Mouse (Mus musculus) heart, embryonic 11.5 days (tissue): Measurements from ENCODE around the gene Sod3. TPM values are rescaled to one million over a fixed set of nuclear protein-coding genes. Genes with fewer than 3 reads are reported as not detected.

ENCODE experiments used
- ATAC-seq: fragments of 200-750 bp; cut with Nextera tagmentation; replicated peaks from 2 replicates; pipeline ENCODE4 v1.8.0; 2017; ENCODE audit warnings: moderate library complexity; ENCODE audit not compliant: insufficient number of reproducible peaks, low FRiP score, low TSS enrichment
- H3K27ac ChIP-seq: fragments of 300-500 bp; sonication (generic); 2 replicates; pipeline ENCODE4 v1.5.1; 2014; ENCODE audit warnings: mild to moderate bottlenecking, low read depth, low read length
- H3K27me3 ChIP-seq: fragments of 300-500 bp; sonication (generic); 2 replicates; pipeline ENCODE4 v1.6.1; 2014; ENCODE audit warnings: mild to moderate bottlenecking, low read length, mixed read lengths; ENCODE audit not compliant: control insufficient read depth, insufficient read depth
- H3K36me3 ChIP-seq: fragments of 300-500 bp; sonication (generic); 2 replicates; pipeline ENCODE4 v1.6.1; 2014; ENCODE audit warnings: mild to moderate bottlenecking, low read length, moderate library complexity, mixed read lengths; ENCODE audit not compliant: control insufficient read depth, insufficient read depth
- H3K4me1 ChIP-seq: fragments of 300-500 bp; sonication (generic); 2 replicates; pipeline ENCODE4 v1.6.1; 2014; ENCODE audit warnings: low read length; ENCODE audit not compliant: control insufficient read depth, insufficient read depth
- H3K4me2 ChIP-seq: fragments of 300-500 bp; sonication (generic); 2 replicates; pipeline ENCODE4 v1.6.1; 2014; ENCODE audit warnings: mild to moderate bottlenecking, moderate library complexity
- H3K4me3 ChIP-seq: fragments of 300-500 bp; sonication (generic); 2 replicates; pipeline ENCODE4 v1.5.1; 2014; ENCODE audit warnings: low read depth, low read length
- H3K9ac ChIP-seq: fragments of 300-500 bp; sonication (generic); 2 replicates; pipeline ENCODE4 v1.6.1; 2014; ENCODE audit warnings: mild to moderate bottlenecking, low read depth, low read length, moderate library complexity
- H3K9me3 ChIP-seq: fragments of 300-500 bp; sonication (generic); replicated peaks from 2 replicates; pipeline ENCODE4 v1.6.1; 2016; ENCODE audit warnings: low read length; ENCODE audit not compliant: control insufficient read depth
- WGBS: fragments of 180-500 bp; shearing (Covaris S2); extraction: QIAGEN DNeasy Blood & Tissue Kit; methylation state at CpG from one replicate; pipeline ENCODE4 v1.1.7; 2014; ENCODE audit not compliant: insufficient replicate concordance; 5-methylcytosine and 5-hydroxymethylcytosine counted together
- polyA plus RNA-seq: library from polyadenylated mRNA; unstranded; fragments of >200 nt; fragmentation: Nextera tagmentation; extraction: Ambion mirVana; gene quantifications from 2 replicates; pipeline ENCODE4 v1.2.1, GENCODE M21; 2014

The Sod3 gene
- polyA plus RNA-seq, 1 experiment from 2014 or later, result 0.26 TPM

DNA sequence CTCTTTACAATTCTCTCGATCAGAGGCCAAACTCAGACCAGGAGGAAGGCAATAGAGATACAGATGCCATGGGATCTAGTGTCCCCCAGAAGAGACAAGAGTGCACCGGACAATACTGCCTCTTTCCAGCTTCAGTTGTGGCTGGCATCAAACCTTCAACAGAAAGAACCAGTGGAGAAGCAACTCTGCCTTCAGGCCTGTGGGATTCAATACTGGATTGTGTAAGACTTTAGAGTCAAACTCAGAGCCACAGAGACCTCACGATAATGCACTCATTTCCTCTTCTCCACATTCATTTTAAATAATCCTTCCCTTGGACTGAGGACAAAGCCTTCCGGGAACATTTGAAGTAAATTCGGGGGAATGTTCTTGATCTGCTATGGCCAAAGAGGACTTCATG is 10.9 kb upstream of the Sod3 start:
- Histone ChIP-seq H3K9me3 (no peaks in the 10 kb centered on the region), H3K27me3 (no peaks in the 10 kb centered on the region), H3K4me2 (no peak overlapping the region), H3K27ac (no peak overlapping the region), H3K36me3 (no peaks in the 10 kb centered on the region), H3K4me1 (no peaks in the 10 kb centered on the region), H3K9ac (no peak overlapping the region), H3K4me3 (no peak overlapping the region)
- ATAC-seq, result no peak
- WGBS, result 75% methylated on average over 5 of the region's 5 CpGs

DNA sequence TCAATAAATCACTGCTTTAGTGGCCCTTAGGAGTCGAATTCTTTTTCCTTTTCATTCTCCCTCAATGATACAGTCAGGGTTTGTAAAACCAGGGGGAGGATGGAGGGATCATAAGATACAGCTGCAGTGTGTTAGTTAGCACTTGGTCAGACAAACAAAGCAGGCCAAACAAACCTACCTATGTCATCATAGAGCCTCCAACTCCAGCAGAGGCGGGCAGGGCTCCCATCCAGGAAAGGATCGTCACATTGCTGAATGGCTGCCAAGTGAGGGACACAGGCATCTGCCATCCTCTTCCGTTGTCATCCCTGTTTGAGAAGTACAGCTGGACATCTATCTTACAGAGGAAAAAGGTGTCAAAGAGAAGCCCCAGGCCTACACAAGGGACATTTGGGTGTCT is 9.2 kb upstream of the Sod3 start:
- Histone ChIP-seq H3K4me3 (no peak overlapping the region), H3K27me3 (no peaks in the 10 kb centered on the region), H3K27ac (no peak overlapping the region), H3K9me3 (no peaks in the 10 kb centered on the region), H3K9ac (no peak overlapping the region), H3K4me1 (no peaks in the 10 kb centered on the region), H3K36me3 (no peaks in the 10 kb centered on the region), H3K4me2 (no peak overlapping the region)
- no peak for ATAC-seq
- WGBS, result 62% methylated on average over 4 of the region's 4 CpGs

DNA sequence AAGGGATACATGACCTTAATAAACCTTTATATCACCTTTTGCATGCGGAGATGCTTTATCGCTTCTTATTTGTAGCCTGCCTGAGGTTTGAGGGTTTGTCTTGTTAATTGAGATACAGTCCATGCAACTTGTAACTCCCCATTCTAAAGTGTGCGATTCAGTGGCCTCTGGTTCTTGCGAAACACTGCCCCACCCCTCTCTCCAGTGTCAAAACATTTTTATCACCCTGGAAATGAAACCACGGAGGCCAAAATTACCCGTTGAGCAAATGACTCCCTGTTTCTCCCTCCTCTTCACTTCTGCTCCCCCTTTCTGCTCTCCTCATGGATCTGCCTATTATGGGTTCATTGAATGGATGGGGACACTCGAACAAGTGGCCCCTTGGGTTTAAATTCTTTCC is 8.0 kb upstream of the Sod3 start:
- Histone ChIP-seq H3K9ac (no peak overlapping the region), H3K4me2 (no peak overlapping the region), H3K36me3 (no peaks in the 10 kb centered on the region), H3K27me3 (no peaks in the 10 kb centered on the region), H3K27ac (no peak overlapping the region), H3K4me1 (peaks cover 2% of the 10 kb centered on the region; the same call in 1 of the 2 replicates), H3K9me3 (no peaks in the 10 kb centered on the region), H3K4me3 (no peak overlapping the region)
- no peak for ATAC-seq
- 82% methylated on average over 7 of the region's 7 CpGs for WGBS

DNA sequence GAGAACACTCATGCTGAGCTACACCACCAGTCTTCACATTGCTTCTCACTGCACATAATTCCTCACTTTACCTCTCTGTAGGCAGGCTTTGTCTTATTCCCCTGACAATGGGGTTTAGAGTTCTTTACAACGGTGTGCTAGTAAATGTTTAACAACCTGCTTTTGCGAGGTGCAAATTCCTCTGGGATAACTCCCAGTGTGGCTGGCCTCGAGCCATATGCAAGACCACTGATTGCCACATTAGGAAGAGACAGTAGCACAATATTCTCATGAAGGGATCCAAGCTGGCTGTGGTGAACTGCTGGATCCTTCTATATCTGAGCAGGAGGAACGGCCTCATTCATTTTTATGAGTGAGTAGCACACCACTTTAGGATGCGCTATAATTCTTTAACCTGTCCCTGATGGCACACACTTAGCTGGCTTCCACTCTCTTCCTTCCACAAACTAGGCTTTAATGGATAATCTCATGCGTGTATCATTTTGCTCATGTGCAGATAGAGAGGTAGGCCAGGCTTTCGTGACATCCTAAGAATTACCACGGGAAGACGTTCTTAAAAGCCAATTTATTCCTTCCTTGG is 6.3 kb upstream of the Sod3 start:
- H3K4me2 ChIP-seq, result no peak overlapping the region
- no peak overlapping the region for H3K4me3 ChIP-seq
- H3K27ac ChIP-seq, result no peak overlapping the region
- peaks cover 4% of the 10 kb centered on the region; the same call in 1 of the 2 replicates for H3K4me1 ChIP-seq
- no peaks in the 10 kb centered on the region for H3K9me3 ChIP-seq
- no peaks in the 10 kb centered on the region for H3K36me3 ChIP-seq
- no peaks in the 10 kb centered on the region for H3K27me3 ChIP-seq
- no peak for ATAC-seq
- WGBS, result 72% methylated on average over 9 of the region's 9 CpGs
- H3K9ac ChIP-seq, result no peak overlapping the region

DNA sequence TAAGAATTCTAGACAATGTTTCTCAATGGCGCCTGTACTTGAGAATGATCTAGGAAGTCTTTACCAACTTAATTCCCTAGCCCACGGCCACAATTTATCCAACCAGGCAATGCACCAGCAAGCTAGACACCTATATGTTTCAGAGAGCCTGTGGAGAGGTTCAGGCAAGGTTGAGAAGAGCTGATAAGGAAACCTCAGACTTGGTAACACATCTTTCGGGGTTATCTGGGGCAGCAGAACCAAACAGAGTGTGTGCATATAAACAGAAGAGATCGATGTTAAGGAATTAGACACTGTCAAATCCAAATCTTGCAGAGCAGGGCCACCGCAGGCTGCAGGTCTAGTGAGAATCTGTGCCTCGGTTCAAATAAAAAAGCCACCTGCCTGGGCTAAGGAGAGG is 5.5 kb upstream of the Sod3 start:
- no peak overlapping the region for H3K4me2 ChIP-seq
- no peak overlapping the region for H3K4me3 ChIP-seq
- 67% methylated on average over 6 of the region's 6 CpGs for WGBS
- no peak overlapping the region for H3K9ac ChIP-seq
- no peaks in the 10 kb centered on the region for H3K9me3 ChIP-seq
- no peak overlapping the region for H3K27ac ChIP-seq
- no peaks in the 10 kb centered on the region for H3K36me3 ChIP-seq
- peaks cover 4% of the 10 kb centered on the region; the same call in 1 of the 2 replicates for H3K4me1 ChIP-seq
- ATAC-seq, result no peak
- no peaks in the 10 kb centered on the region for H3K27me3 ChIP-seq

GRCm38 (mm10) chr5:52360286-52361049 is 3.1 kb upstream of the Sod3 start:
- Histone ChIP-seq H3K4me1 (peaks cover 12% of the 10 kb centered on the region), H3K4me2 (peak overlapping the region; percentile 11; the same call in 1 of the 2 replicates), H3K4me3 (no peak overlapping the region), H3K27me3 (no peaks in the 10 kb centered on the region), H3K27ac (no peak overlapping the region), H3K9me3 (no peaks in the 10 kb centered on the region), H3K36me3 (no peaks in the 10 kb centered on the region), H3K9ac (no peak overlapping the region)
- 56% methylated on average over 21 of the region's 21 CpGs for WGBS
- ATAC-seq, result no peak

DNA sequence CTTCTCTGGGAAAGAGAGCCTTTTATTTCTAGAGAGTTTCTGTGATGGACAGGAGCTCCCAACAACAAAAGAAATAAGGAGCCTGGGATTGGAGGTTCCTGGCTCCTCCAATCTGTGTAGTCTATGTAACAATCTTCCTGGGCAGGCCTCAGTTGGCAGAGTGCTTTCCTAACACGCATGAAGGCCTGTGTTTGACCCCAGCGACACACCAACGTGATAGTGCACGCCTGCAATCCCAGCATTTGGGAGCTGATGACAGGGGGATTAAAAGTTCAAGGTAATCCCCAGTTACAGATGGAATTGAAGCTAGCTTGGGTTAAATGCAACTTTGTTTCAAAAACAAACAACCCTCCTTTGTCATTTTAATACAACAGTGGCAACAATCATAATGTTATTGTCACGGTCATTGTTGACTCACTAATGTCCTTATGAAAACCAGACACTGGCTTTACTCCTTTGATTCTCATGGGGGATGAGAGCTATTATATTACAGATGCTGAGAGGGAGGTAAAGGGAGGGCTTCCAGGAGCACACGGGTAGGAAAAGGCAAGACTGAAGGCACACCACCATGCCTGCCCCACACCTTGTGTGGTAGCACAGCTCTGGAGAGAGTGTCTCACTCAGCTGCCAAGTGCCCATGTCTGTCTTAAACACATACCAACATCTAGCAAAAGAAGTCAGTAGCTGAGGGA is 669 bp upstream of the Sod3 start:
- Histone ChIP-seq H3K36me3 (no peaks in the 10 kb centered on the region), H3K4me3 (no peak overlapping the region), H3K4me2 (no peak overlapping the region), H3K27me3 (no peaks in the 10 kb centered on the region; the same call in 1 of the 2 replicates), H3K27ac (no peak overlapping the region), H3K9ac (no peak overlapping the region), H3K4me1 (peaks cover 12% of the 10 kb centered on the region), H3K9me3 (no peaks in the 10 kb centered on the region)
- ATAC-seq, result no peak
- WGBS, result 65% methylated on average over 6 of the region's 6 CpGs

DNA sequence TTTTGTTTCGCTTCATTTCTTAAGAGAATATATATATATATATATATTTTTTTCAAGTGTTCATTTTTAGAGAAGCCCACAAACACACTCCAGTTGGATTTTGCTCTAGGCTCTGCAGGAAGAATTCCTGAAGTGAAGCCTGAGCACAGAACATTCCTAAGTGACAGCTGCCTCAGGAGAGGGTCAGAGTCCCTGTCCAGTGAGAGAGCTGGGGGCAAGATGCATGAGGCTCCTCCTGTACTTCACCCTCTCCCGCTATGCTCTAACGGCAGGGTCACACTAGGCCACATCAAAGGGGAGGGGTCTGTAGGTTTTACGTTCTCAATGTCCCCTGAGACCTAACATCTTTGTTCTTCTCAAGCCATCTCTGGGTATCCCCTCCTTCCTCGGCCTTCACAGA is 930 bp downstream of the Sod3 start:
- H3K9ac ChIP-seq, result no peak overlapping the region
- H3K4me1 ChIP-seq, result peaks cover 12% of the 10 kb centered on the region
- H3K36me3 ChIP-seq, result no peaks in the 10 kb centered on the region
- H3K9me3 ChIP-seq, result no peaks in the 10 kb centered on the region
- H3K4me2 ChIP-seq, result no peak overlapping the region
- no peak overlapping the region for H3K27ac ChIP-seq
- ATAC-seq, result no peak
- H3K4me3 ChIP-seq, result no peak overlapping the region
- H3K27me3 ChIP-seq, result peaks cover 8% of the 10 kb centered on the region; the same call in 1 of the 2 replicates
- WGBS, result 48% methylated on average over 5 of the region's 5 CpGs
